Mouse (Mus musculus): Measurements from ENCODE around the gene Tchh.
"Not testable (repeated sequence)": the region's sequence is repeated elsewhere in the genome, so short reads cannot be mapped to it uniquely, and the experiment has no call there.

Gene Tchh

GRCm38 (mm10) chr3:93442030-93442429, at the start of gene Tchh:
Gene Tchh, plus strand, starts transcription at chr3:93442330.
- DNase-seq (ENCODE audit: low spot score) = no peak

- no peak for DNase-seq (ENCODE audit: low spot score)
Measured at GRCm38 (mm10) chr3:93393366-93393765, 48.8 kb upstream of the Tchh start, which contains the start of gene Rptn. Gene Rptn, plus strand, starts transcription at chr3:93393699.

- DNase-seq (ENCODE audit: low spot score) = no peak
Measured at GRCm38 (mm10) chr3:93403936-93404335, 38.2 kb upstream of the Tchh start.

GRCm38 (mm10) chr3:93406992-93407391, 35.1 kb upstream of the Tchh start:
- no peak for DNase-seq (ENCODE audit: low spot score)

- DNase-seq (ENCODE audit: low spot score) = no peak
Measured at GRCm38 (mm10) chr3:93411905-93412304, 30.2 kb upstream of the Tchh start.

GRCm38 (mm10) chr3:93431673-93432072, 10.5 kb upstream of the Tchh start:
- no peak for DNase-seq (ENCODE audit: low spot score)

- DNase-seq (ENCODE audit: low spot score) = no peak
Measured at GRCm38 (mm10) chr3:93443501-93444101, 1.5 kb downstream of the Tchh start.

GRCm38 (mm10) chr3:93444343-93445164, 2.4 kb downstream of the Tchh start:
- DNase-seq (ENCODE audit: low spot score) = peak; percentile 40

GRCm38 (mm10) chr3:93445165-93445705, 3.1 kb downstream of the Tchh start:
- no peak for DNase-seq (ENCODE audit: low spot score)

- DNase-seq (ENCODE audit: low spot score) = no peak
Measured at GRCm38 (mm10) chr3:93446128-93446755, 4.1 kb downstream of the Tchh start.

GRCm38 (mm10) chr3:93446756-93447137, 4.6 kb downstream of the Tchh start:
- not testable (repeated sequence) for DNase-seq (ENCODE audit: low spot score)

- peak; percentile 35 for DNase-seq (ENCODE audit: low spot score)
Measured at GRCm38 (mm10) chr3:93447138-93447841, 5.2 kb downstream of the Tchh start.

GRCm38 (mm10) chr3:93466556-93466955, 24.4 kb downstream of the Tchh start:
- no peak for DNase-seq (ENCODE audit: low spot score)

- DNase-seq (ENCODE audit: low spot score) = no peak
Measured at GRCm38 (mm10) chr3:93467130-93467529, 25.0 kb downstream of the Tchh start.

GRCm38 (mm10) chr3:93468561-93468960, 26.4 kb downstream of the Tchh start, which contains the start of gene Tchhl1:
Gene Tchhl1, plus strand, starts transcription at chr3:93468754.
- DNase-seq (ENCODE audit: low spot score) = no peak

- DNase-seq (ENCODE audit: low spot score) = no peak
Measured at GRCm38 (mm10) chr3:93469629-93470028, 27.5 kb downstream of the Tchh start.

- no peak for DNase-seq (ENCODE audit: low spot score)
Measured at GRCm38 (mm10) chr3:93480053-93480452, 37.9 kb downstream of the Tchh start.

- no peak for DNase-seq (ENCODE audit: low spot score)
Measured at GRCm38 (mm10) chr3:93481982-93482616, 40.0 kb downstream of the Tchh start.

- DNase-seq (ENCODE audit: low spot score) = no peak
Measured at GRCm38 (mm10) chr3:93485611-93486010, 43.5 kb downstream of the Tchh start.

GRCm38 (mm10) chr3:93488541-93488940, 46.4 kb downstream of the Tchh start:
- DNase-seq (ENCODE audit: low spot score) = no peak

GRCm38 (mm10) chr3:93492176-93492575, 50.0 kb downstream of the Tchh start:
- no peak for DNase-seq (ENCODE audit: low spot score)

Data from left cerebral cortex, adult 11 months (tissue).